Mouse (Mus musculus): ENCODE results near the gene Gtf2e1.

The Gtf2e1 gene

DNA sequence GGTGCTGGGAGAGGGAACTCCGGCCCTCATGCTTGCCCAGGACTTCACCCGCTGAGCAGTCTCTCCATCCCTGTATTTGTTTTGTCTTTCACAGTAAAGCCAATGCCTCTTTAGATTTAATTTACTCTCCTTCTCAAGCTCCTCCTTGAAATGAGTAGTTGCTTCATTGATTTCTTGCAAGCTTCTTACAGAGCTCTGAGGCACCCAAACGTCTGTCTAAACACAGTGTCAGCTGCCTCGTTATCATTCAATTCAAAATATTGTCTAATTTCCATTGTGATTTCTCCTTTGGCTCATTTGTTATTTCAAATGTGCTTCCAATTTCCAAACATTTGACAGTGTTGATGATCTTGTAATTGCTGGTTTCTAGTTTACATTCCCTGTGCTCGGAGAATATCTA lies 6.7 kb upstream of the Gtf2e1 start:
- no peak for DNase-seq (ENCODE audit: low spot score)

- DNase-seq (ENCODE audit: low spot score): no peak
These were observed 1.2 kb upstream of the Gtf2e1 start for GRCm38 (mm10) chr16:37540776-37541175.

DNA sequence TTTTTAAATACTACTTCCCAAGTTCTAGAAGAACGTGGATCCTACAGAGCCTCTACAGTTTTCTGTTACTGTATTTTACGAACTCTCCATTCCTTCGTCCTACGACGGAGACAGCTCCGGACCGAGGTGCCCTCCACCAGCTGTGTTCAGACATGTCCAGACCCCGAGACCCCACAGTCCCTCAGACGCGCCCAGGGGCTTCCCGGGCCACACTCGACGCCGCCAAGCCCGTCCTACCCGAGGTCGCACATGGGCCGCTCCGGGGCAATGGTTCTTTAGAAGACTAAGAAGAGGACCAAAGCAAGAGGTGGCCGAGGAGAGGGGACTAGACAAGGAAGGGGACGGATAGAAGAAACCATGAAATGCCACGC lies 364 bp downstream of the Gtf2e1 start:
- no peak for DNase-seq (ENCODE audit: low spot score)

DNA sequence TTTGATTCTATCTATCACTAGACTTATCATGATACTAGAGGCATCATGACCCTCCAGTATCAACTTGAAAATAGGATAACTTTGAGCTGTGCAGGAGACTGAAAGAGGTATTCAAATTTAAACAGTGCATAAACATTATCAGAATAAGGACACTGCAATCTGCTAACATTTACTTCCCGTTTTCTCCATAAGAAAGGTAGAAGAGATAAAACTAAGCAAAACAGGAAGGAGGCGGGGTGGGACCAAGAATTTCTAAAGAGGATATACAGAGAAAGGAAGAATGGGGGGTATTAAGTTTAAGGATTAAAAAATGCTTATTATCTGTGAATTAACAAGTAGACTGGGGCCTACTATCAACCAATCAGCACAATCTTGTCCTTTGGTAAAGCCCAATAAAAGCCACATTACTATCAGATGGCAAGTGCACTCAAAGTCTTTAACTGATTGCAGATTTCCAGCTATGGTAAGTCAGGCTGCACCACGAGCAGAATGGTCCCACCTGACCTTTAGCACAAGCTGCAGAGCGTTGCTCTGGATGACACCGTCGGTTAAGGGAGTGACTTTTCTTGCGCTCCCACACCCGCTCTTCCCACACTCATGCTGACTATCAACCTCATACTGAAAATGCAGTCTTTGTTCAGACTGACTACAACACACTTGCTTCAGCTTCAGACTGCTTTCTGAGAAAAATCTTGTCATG lies 6.1 kb downstream of the Gtf2e1 start:
- DNase-seq (ENCODE audit: low spot score): no peak

DNA sequence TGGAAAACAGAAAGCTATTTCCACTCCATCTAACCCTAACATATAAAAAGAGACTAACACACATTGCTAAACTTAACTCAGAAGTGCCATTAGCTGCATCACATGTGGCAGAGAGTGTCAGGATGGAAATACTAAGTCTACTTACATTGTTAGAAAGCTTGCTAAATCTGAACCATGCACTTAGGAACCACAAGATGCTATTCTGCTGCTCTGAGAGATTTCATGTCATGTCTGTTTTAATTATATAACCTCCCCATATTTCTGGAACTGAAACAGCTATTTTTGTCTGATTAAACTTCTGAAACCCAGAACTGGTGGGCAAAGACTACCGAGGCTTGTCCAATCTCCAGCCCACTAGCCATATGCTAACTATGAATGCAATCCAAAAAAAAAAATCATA lies 7.5 kb downstream of the Gtf2e1 start:
- no peak for DNase-seq (ENCODE audit: low spot score)

- no peak for DNase-seq (ENCODE audit: low spot score)
These were observed 9.4 kb downstream of the Gtf2e1 start for GRCm38 (mm10) chr16:37530170-37530569.

- DNase-seq (ENCODE audit: low spot score): no peak
These were observed 12.8 kb downstream of the Gtf2e1 start for GRCm38 (mm10) chr16:37526688-37527223.

- DNase-seq (ENCODE audit: low spot score): no peak
These were observed 14.5 kb downstream of the Gtf2e1 start for GRCm38 (mm10) chr16:37525121-37525520.

DNA sequence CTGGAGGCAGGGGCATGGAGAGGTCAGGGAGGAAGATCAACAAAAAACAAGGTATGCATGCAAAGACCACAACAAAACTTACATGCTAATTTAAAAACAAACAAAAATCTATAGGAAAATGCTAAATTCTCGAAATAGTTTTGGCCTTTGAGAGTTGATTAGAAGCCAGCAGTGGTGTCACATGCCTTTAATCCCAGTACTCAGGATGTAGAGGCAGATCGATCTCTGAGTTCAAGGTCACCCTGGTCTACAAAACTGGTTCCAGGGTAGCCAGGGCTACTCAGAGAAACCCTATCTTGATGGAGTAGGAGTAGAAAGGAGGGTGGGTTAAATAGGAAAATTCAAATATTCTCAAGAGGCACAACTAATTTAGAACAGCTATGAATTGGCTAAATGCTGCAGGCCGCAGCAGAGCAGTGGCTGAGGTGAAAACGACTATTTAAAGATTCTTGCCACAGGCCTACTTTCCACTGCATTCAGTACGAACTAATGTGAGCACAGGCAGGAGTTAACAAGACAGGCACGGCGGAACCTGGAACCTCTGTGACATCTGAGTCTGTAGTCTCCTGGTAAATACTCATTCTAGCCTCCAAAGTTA lies 17.4 kb downstream of the Gtf2e1 start:
- DNase-seq (ENCODE audit: low spot score): no peak

DNA sequence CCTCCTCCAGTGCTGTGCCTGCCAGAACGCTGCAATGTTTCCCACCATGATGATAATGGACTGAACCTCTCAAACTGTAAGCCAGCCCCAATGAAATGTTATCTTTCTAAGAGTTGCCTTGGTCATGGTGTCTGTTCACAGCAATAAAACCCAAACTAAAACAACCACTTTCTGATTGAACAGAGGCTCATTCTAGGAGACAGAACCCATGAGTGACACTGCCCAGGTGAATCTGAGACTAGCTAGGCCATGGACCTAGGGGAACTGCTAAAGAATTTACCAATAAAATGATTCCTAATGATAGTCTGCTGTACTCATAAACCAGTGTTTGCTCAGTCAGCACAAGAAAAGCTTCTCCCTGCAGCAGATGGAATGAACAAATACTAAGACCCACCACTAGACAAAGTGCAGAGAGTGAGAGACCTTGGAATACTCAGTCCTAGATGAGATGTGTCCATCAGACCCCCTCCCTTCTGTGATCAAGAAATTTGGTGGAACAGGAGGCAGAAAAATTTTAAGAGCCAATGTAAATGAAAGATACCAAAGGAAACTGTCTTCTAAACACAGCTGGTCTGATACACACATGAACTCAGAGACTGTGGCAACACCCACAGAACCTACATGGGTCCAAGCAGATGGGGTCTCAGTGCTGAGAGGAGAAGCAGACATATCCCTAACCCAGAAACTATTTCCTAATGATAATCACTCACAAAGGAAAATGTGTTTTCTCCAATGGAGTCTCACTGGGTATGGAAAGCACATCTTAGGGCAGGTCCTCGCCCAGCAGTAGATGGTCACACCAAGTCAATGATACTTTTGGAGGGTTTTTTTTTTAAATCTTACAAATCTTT lies 19.2 kb downstream of the Gtf2e1 start:
- DNase-seq (ENCODE audit: low spot score): no peak

- no peak for DNase-seq (ENCODE audit: low spot score)
These were observed 19.9 kb downstream of the Gtf2e1 start for GRCm38 (mm10) chr16:37519721-37520120.

DNA sequence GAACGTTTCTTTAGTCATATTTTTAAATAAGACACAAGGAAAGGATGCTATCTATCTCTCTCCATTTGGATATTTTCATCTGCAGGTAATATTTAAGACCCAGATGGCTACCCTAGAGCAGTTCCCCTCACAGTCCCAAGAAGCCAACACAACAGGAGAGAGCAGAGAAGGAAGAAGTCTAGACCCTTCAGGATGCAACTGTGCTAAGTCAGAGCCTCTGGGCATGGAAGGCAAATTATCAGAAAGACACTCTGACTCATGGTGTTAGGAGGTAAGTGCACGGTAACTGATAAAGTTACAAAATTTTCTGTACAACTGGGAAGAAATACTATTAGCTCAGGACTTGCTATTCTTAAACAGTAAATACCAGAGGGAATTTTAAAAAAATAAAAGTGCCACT lies 20.9 kb downstream of the Gtf2e1 start:
- no peak for DNase-seq (ENCODE audit: low spot score)

GRCm38 (mm10) chr16:37517596-37518211 lies 21.9 kb downstream of the Gtf2e1 start:
- DNase-seq (ENCODE audit: low spot score): no peak

DNA sequence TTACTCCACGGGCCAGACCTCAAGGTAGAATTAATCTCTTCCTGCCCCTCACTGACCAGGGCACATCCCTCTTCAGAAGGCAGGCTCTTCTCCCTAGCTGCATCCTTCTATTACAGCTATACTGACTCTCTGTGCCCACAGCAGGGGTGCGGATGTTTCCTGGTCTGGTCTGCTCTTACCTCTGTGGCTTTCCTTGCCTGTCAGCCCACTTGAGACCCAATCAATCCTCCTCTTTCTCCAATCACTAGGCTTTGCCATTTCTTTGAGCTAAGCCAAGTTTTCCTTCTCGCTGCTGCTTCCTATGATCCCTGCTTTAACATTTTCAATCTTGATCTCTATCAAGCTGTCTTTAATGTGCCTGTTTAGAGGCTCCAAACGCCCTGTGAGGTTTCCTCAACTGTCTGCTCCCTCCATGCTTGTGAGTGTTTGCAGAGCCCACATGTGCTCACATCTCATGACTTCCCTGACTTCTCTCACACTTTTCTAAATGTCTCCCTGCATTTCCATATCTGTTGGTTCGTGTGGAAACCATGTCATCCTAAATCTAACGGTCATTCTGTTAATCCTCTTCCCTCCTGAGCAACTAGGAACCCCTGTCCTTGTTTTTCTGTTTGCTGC lies 23.1 kb downstream of the Gtf2e1 start:
- DNase-seq (ENCODE audit: low spot score): no peak

DNA sequence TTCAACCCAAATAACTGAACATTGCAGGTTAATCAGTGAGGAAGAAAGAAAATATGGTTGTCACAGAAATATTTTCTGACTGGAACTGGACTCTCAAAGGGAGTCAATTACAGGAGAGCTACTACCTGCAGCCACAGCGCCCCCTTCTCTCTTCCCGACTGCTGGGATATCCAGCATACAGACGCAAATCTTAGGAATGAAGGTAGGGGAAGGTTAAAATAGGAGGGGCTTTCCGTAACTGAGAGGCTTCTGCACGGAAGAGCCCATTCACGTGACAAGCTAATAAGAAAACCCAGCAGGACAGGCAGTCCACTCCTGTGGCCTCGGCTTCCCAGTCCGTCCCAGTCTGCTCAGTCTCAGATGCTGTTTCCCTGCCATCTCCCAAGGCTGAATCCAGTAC lies 24.9 kb downstream of the Gtf2e1 start:
- DNase-seq (ENCODE audit: low spot score): no peak

- no peak for DNase-seq (ENCODE audit: low spot score)
These were observed 28.1 kb downstream of the Gtf2e1 start for GRCm38 (mm10) chr16:37511489-37511888.

DNA sequence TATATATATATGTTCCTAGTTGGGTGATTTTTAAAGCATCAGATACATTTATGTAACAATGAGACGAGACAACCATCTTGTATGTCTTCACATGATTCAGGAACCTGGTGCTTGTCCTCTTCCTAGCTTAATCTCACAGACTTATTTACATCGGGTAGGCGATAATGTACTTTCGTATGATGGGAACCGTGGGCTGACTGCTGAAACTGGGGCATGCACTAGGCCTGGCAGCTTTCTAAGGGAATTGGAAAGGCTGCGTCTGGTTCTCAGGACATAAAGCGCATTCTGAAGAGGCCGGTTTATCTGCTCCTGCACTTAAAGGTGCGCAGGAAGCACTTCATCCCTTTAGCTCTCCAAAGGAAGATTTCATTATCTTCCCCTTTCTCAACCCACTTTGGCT lies 32.8 kb downstream of the Gtf2e1 start:
- no peak for DNase-seq (ENCODE audit: low spot score)

GRCm38 (mm10) chr16:37504517-37504916 lies 35.1 kb downstream of the Gtf2e1 start:
- no peak for DNase-seq (ENCODE audit: low spot score)

DNA sequence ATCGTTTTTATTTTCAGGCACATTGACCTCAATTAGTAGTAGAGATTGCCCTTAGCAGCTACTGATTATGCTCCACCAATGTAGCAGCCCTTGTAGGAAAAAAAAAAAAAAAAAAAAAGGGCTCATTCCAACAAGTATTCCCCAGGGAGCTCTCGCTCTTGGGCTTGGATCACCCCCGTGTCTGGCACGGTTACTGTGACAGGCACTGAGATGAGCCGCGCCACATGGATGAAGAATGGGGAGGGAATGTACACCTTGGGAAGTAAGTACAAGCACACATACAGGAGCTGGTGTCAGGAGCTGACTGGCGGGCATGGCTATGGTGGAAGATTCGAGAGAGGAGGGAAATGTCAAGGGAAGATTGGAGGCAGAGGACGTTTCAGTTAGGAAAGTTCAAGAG lies 41.0 kb downstream of the Gtf2e1 start:
- DNase-seq (ENCODE audit: low spot score): no peak

- DNase-seq (ENCODE audit: low spot score): peak; percentile 37
These were observed 44.6 kb downstream of the Gtf2e1 start for GRCm38 (mm10) chr16:37495017-37495416.

- no peak for DNase-seq (ENCODE audit: low spot score)
These were observed 52.6 kb downstream of the Gtf2e1 start for GRCm38 (mm10) chr16:37486826-37487612.

Measured in layer of hippocampus, adult 9-10 months (tissue).